Mouse (Mus musculus): ENCODE measurements around the gene Dhdds. TPM values are rescaled to one million over a fixed set of nuclear protein-coding genes. Genes with fewer than 3 reads are reported as not detected.

Gene Dhdds
- polyA plus RNA-seq, 1 experiment from 2014 or later = 41.9 TPM

DNA sequence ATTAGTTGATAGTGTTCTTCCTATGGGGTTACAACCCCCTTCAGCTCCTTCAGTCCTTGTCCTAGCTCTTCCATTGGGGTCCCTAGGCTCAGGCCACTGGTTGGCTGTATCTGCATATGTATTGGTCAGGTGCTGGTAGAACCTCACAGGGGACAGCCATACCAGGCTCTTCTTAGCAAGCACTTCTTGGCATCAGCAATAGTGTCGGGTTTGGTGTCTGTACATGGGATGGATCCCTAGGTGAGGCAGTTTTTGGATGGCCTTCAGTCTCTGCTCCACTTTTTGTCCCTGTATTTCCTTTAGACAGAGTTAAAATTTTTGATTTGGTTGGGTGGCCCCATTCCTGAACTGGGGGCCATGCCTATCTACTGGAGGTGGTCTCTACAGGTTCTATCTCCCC is 41.8 kb downstream of the Dhdds start:
- H3K4me1 ChIP-seq (ENCODE audit: control insufficient read depth, insufficient read depth, low read length) = no peaks in the 10 kb centered on the region
- no peaks in the 10 kb centered on the region for H3K27me3 ChIP-seq (ENCODE audit: control insufficient read depth, insufficient read depth, low read length)
- no peaks in the 10 kb centered on the region for H3K9me3 ChIP-seq (ENCODE audit: control insufficient read depth, low read length)
- no peak for ATAC-seq (ENCODE audit: insufficient number of reproducible peaks, low FRiP score, low TSS enrichment, low read depth)
- WGBS = 83% methylated on average over 1 of the region's 1 CpGs
- H3K36me3 ChIP-seq (ENCODE audit: control insufficient read depth, insufficient read depth, low read length) = peaks cover 4% of the 10 kb centered on the region; the same call in 1 of the 2 replicates
- H3K27ac ChIP-seq (replicated peaks; ENCODE audit: low read depth, low read length) = no peak overlapping the region
- H3K9ac ChIP-seq (ENCODE audit: low read length) = no peak overlapping the region
- H3K4me2 ChIP-seq (ENCODE audit: low read depth, severe bottlenecking) = no peak overlapping the region
- no peak for DNase-seq (ENCODE audit: low spot score)
- H3K4me3 ChIP-seq (ENCODE audit: low read depth, low read length) = no peak overlapping the region

DNA sequence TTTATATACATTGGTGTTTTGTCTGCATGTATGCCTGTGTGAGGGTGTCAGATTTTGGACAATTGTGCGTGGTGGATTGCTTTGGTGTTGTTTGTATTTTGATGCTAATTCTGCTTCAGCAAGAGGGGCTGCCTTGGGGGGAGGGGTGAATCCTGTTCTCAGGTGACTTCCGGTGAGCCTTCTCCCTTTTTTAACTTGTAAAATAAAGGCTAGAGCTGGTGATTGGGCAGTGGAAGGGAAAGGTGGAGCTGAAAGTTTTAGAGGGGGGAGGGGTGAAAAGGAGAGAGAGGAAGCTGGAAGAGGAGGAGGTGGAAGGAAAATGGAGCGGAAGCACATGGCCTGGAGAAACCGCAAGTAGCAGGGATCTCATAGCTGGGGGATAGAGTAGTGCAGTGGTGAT is 44.4 kb downstream of the Dhdds start:
- Histone ChIP-seq H3K4me1 (ENCODE audit: control insufficient read depth, insufficient read depth, low read length) (no peaks in the 10 kb centered on the region), H3K27ac (replicated peaks; ENCODE audit: low read depth, low read length) (no peak overlapping the region), H3K9ac (ENCODE audit: low read length) (no peak overlapping the region), H3K4me3 (ENCODE audit: low read depth, low read length) (no peak overlapping the region), H3K4me2 (ENCODE audit: low read depth, severe bottlenecking) (no peak overlapping the region), H3K9me3 (ENCODE audit: control insufficient read depth, low read length) (no peaks in the 10 kb centered on the region), H3K27me3 (ENCODE audit: control insufficient read depth, insufficient read depth, low read length) (no peaks in the 10 kb centered on the region), H3K36me3 (ENCODE audit: control insufficient read depth, insufficient read depth, low read length) (no peaks in the 10 kb centered on the region)
- 83% methylated on average over 4 of the region's 4 CpGs for WGBS
- DNase-seq (ENCODE audit: low spot score) = no peak
- no peak for ATAC-seq (ENCODE audit: insufficient number of reproducible peaks, low FRiP score, low TSS enrichment, low read depth)

DNA sequence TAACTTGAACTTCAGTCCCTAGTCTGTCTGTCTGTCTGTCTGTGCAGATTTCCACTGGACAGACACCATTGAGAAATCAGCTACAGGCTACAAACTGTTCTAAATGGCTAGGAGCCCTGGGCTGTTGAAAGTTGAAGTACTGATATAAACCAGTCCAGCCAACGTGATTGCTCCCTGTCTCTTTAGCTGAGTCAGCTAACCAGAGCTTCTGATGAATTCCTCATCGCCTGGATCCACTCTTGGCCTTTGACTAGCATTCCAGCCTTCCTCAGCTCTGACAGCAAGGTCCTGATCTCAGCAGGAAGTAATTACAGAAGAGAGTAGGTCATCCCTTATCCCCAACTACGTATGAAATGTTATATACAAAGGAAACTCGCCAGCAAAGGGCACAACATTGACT is 54.0 kb downstream of the Dhdds start:
- WGBS = 68% methylated on average over 4 of the region's 4 CpGs
- Histone ChIP-seq H3K27me3 (ENCODE audit: control insufficient read depth, insufficient read depth, low read length) (no peaks in the 10 kb centered on the region), H3K9ac (ENCODE audit: low read length) (no peak overlapping the region), H3K4me3 (ENCODE audit: low read depth, low read length) (no peak overlapping the region), H3K4me2 (ENCODE audit: low read depth, severe bottlenecking) (no peak overlapping the region), H3K9me3 (ENCODE audit: control insufficient read depth, low read length) (no peaks in the 10 kb centered on the region), H3K36me3 (ENCODE audit: control insufficient read depth, insufficient read depth, low read length) (no peaks in the 10 kb centered on the region), H3K4me1 (ENCODE audit: control insufficient read depth, insufficient read depth, low read length) (no peaks in the 10 kb centered on the region), H3K27ac (replicated peaks; ENCODE audit: low read depth, low read length) (no peak overlapping the region)
- DNase-seq (ENCODE audit: low spot score) (no peak), ATAC-seq (ENCODE audit: insufficient number of reproducible peaks, low FRiP score, low TSS enrichment, low read depth) (no peak)

DNA sequence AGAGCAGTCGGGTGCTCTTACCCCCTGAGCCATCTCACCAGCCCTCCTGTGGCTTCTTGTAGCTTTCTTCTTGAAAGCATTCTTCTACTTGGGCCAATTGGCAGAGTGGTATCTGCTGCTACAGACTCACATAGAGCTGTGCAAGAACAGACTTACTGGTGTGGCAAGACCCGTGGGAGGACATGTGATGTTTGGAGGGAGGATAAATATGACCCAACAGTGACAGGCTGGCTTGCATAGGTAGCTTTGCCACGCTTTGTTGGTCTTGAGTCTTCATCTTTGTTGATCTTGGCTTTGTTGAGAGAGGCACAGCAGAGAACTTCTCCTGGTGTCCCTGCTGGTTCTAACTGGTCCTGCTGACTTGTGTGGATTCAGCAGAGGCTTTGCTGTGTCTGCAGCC is 56.9 kb downstream of the Dhdds start:
- Histone ChIP-seq H3K27me3 (ENCODE audit: control insufficient read depth, insufficient read depth, low read length) (no peaks in the 10 kb centered on the region), H3K4me1 (ENCODE audit: control insufficient read depth, insufficient read depth, low read length) (no peaks in the 10 kb centered on the region), H3K9ac (ENCODE audit: low read length) (no peak overlapping the region), H3K4me2 (ENCODE audit: low read depth, severe bottlenecking) (no peak overlapping the region), H3K9me3 (ENCODE audit: control insufficient read depth, low read length) (no peaks in the 10 kb centered on the region), H3K27ac (replicated peaks; ENCODE audit: low read depth, low read length) (no peak overlapping the region), H3K36me3 (ENCODE audit: control insufficient read depth, insufficient read depth, low read length) (no peaks in the 10 kb centered on the region), H3K4me3 (ENCODE audit: low read depth, low read length) (no peak overlapping the region)
- ATAC-seq (ENCODE audit: insufficient number of reproducible peaks, low FRiP score, low TSS enrichment, low read depth) = no peak
- DNase-seq (ENCODE audit: low spot score) = no peak
- 86% methylated on average over 3 of the region's 3 CpGs for WGBS

DNA sequence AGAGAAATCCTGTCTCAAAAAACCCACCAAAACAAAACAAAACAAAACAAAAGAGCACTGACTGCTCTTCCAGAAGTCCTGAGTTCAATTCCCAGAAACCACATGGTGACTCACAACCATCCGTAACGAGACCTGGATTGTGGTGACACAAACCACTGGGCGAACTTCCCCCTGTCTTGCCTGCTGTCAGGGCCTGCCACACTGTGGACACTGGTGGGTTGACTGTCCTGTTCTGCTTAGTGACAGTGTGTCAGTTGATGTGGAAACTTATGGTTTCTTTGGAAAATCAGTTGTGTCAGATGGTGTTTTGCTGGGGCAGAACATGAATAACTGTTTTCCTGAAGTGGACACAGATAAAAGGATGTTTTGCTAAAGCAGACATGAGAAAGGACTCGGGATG is 58.0 kb downstream of the Dhdds start:
- Histone ChIP-seq H3K27ac (replicated peaks; ENCODE audit: low read depth, low read length) (no peak overlapping the region), H3K9ac (ENCODE audit: low read length) (no peak overlapping the region), H3K4me3 (ENCODE audit: low read depth, low read length) (no peak overlapping the region), H3K9me3 (ENCODE audit: control insufficient read depth, low read length) (no peaks in the 10 kb centered on the region), H3K27me3 (ENCODE audit: control insufficient read depth, insufficient read depth, low read length) (no peaks in the 10 kb centered on the region), H3K4me1 (ENCODE audit: control insufficient read depth, insufficient read depth, low read length) (no peaks in the 10 kb centered on the region), H3K4me2 (ENCODE audit: low read depth, severe bottlenecking) (no peak overlapping the region), H3K36me3 (ENCODE audit: control insufficient read depth, insufficient read depth, low read length) (no peaks in the 10 kb centered on the region)
- DNase-seq (ENCODE audit: low spot score) (no peak), ATAC-seq (ENCODE audit: insufficient number of reproducible peaks, low FRiP score, low TSS enrichment, low read depth) (no peak)
- 92% methylated on average over 4 of the region's 4 CpGs for WGBS

DNA sequence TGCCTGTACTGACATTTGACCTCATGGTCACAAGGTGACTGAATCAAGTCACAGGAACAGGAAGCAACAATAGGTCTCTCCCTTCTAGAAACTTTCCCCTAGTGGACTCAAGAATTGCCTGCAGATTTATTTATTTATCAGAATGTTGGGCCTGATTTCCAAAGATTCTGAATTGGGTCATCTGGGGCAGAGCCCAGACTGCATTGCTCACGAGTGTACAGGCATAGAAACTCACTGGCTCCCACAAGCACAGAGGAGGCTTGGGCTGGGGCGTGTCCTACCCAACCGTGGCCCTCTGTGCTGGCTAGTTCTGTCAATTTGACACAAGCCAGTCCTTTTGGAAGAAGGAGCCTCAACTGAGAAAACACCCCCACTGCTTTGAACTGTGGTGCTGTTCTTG is 59.1 kb downstream of the Dhdds start:
- H3K27me3 ChIP-seq (ENCODE audit: control insufficient read depth, insufficient read depth, low read length) = no peaks in the 10 kb centered on the region
- H3K4me3 ChIP-seq (ENCODE audit: low read depth, low read length) = no peak overlapping the region
- 20% methylated on average over 3 of the region's 3 CpGs for WGBS
- no peak for DNase-seq (ENCODE audit: low spot score)
- no peaks in the 10 kb centered on the region for H3K9me3 ChIP-seq (ENCODE audit: control insufficient read depth, low read length)
- no peak overlapping the region for H3K9ac ChIP-seq (ENCODE audit: low read length)
- no peaks in the 10 kb centered on the region for H3K36me3 ChIP-seq (ENCODE audit: control insufficient read depth, insufficient read depth, low read length)
- no peaks in the 10 kb centered on the region for H3K4me1 ChIP-seq (ENCODE audit: control insufficient read depth, insufficient read depth, low read length)
- H3K4me2 ChIP-seq (ENCODE audit: low read depth, severe bottlenecking) = no peak overlapping the region
- ATAC-seq (ENCODE audit: insufficient number of reproducible peaks, low FRiP score, low TSS enrichment, low read depth) = no peak
- H3K27ac ChIP-seq (replicated peaks; ENCODE audit: low read depth, low read length) = no peak overlapping the region

DNA sequence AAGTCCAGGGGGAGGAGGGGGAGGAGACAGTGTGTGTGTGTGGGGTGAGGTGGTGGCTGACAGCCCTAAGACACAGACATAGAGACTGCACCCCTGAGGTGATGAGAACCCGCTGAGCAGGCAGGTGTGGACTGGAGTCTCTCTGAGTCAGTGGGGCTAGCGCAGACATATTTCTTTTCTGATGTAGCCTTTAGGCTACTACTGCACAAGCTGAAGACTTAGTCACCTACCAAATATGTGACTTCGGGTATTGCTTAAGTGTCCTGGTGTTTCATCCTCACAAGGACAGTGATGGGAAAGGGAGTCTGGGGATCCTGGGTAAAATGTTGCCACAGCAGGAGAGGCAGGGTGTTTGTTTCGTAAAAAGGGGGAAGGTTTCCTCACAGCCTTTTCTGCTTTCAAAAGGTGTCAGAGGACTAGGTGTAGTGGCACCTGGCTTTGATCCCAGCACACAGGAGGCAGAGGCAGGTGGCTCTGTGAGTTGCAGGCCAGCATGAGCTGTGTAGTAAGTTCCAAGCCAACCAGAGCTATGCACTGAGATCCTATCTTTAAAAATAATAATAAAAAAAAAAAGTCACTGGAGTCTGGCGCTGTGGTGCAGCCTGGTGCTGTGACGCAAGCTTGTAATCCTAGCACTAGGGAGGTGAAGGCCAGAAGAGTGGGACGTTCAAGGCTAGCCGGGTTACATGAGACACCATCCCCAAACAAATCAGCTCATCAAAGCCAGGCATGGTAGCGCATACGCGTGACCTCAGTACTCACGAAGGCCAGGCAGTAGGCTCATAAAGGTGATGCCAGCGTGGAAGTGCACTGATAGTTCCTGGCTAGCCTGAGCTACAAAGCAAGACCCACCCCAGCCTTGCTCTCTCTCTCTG is 60.1 kb downstream of the Dhdds start:
- H3K9ac ChIP-seq (ENCODE audit: low read length) = no peak overlapping the region
- no peak for ATAC-seq (ENCODE audit: insufficient number of reproducible peaks, low FRiP score, low TSS enrichment, low read depth)
- no peak overlapping the region for H3K4me3 ChIP-seq (ENCODE audit: low read depth, low read length)
- H3K36me3 ChIP-seq (ENCODE audit: control insufficient read depth, insufficient read depth, low read length) = no peaks in the 10 kb centered on the region
- 73% methylated on average over 13 of the region's 13 CpGs for WGBS
- H3K27ac ChIP-seq (replicated peaks; ENCODE audit: low read depth, low read length) = no peak overlapping the region
- H3K4me1 ChIP-seq (ENCODE audit: control insufficient read depth, insufficient read depth, low read length) = no peaks in the 10 kb centered on the region
- no peak for DNase-seq (ENCODE audit: low spot score)
- H3K4me2 ChIP-seq (ENCODE audit: low read depth, severe bottlenecking) = no peak overlapping the region
- no peaks in the 10 kb centered on the region for H3K9me3 ChIP-seq (ENCODE audit: control insufficient read depth, low read length)
- no peaks in the 10 kb centered on the region for H3K27me3 ChIP-seq (ENCODE audit: control insufficient read depth, insufficient read depth, low read length)

DNA sequence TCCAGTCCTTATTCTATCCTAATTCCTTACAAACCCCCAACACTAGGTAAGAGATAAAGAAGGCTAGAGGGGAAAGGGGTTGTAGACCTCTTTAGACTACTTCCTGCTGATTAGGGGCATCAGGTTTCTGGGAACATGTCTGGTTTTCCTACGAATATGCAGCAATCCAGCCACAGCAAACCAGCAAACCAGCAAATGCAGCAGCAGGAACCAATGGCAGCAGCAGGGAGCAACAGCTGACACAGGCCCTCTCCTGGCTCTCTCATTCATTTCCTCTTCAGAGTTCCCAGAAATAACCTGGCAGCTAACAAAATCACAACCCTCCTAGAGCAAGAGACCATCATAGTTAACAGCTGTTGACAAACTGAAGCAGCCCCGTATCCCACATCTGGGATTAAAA is 62.6 kb downstream of the Dhdds start:
- H3K4me1 ChIP-seq (ENCODE audit: control insufficient read depth, insufficient read depth, low read length) = no peaks in the 10 kb centered on the region
- no peaks in the 10 kb centered on the region for H3K27me3 ChIP-seq (ENCODE audit: control insufficient read depth, insufficient read depth, low read length)
- no peak for ATAC-seq (ENCODE audit: insufficient number of reproducible peaks, low FRiP score, low TSS enrichment, low read depth)
- H3K27ac ChIP-seq (replicated peaks; ENCODE audit: low read depth, low read length) = no peak overlapping the region
- no peak for DNase-seq (ENCODE audit: low spot score)
- no peaks in the 10 kb centered on the region for H3K36me3 ChIP-seq (ENCODE audit: control insufficient read depth, insufficient read depth, low read length)
- 49% methylated on average over 2 of the region's 2 CpGs for WGBS
- H3K9ac ChIP-seq (ENCODE audit: low read length) = no peak overlapping the region
- no peak overlapping the region for H3K4me2 ChIP-seq (ENCODE audit: low read depth, severe bottlenecking)
- H3K4me3 ChIP-seq (ENCODE audit: low read depth, low read length) = no peak overlapping the region
- H3K9me3 ChIP-seq (ENCODE audit: control insufficient read depth, low read length) = no peaks in the 10 kb centered on the region

DNA sequence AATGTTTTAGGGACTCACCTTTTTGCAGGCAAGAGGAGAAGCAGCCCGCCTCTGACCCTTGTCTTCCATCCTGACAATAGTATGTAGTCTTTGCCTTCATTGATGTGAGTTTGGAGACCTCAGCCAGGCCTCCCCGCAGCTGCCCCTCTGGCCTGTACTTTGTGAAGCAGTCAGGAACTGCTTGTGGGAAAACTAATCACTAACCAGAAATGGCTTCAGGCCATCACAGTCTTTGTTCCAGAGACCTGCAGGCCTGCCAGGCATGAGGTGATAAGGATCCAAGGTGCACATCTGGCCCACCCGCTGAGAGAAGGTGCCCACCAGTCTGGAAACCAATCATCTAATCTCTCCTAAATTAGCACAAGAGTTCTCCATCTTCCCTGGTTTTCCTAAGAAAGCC is 68.9 kb downstream of the Dhdds start:
- Histone ChIP-seq H3K27ac (replicated peaks; ENCODE audit: low read depth, low read length) (no peak overlapping the region), H3K27me3 (ENCODE audit: control insufficient read depth, insufficient read depth, low read length) (no peaks in the 10 kb centered on the region), H3K9me3 (ENCODE audit: control insufficient read depth, low read length) (no peaks in the 10 kb centered on the region), H3K4me1 (ENCODE audit: control insufficient read depth, insufficient read depth, low read length) (no peaks in the 10 kb centered on the region), H3K9ac (ENCODE audit: low read length) (no peak overlapping the region), H3K4me3 (ENCODE audit: low read depth, low read length) (no peak overlapping the region), H3K36me3 (ENCODE audit: control insufficient read depth, insufficient read depth, low read length) (no peaks in the 10 kb centered on the region), H3K4me2 (ENCODE audit: low read depth, severe bottlenecking) (no peak overlapping the region)
- no peak for ATAC-seq (ENCODE audit: insufficient number of reproducible peaks, low FRiP score, low TSS enrichment, low read depth)
- WGBS = 75% methylated on average over 3 of the region's 3 CpGs
- DNase-seq (ENCODE audit: low spot score) = no peak

Measured in limb, embryonic 11.5 days (tissue).